Mouse (Mus musculus) bone marrow, adult 2 months (tissue): ENCODE measurements around the gene Slit3.

Experiments used
- CTCF ChIP-seq: fragments of 200-500 bp; IDR thresholded peaks from 2 replicates; pipeline ENCODE4 v1.5.1; 2011; ENCODE audit warnings: low read length, control low read depth; ENCODE audit not compliant: control insufficient read depth, insufficient read depth
- POLR2A ChIP-seq: fragments of 200-500 bp; IDR thresholded peaks from 2 replicates; pipeline ENCODE4 v1.6.1; 2011; ENCODE audit warnings: low read depth, mild to moderate bottlenecking, control low read depth, low read length, borderline replicate concordance; ENCODE audit not compliant: control insufficient read depth

- TF ChIP-seq POLR2A: no peak
- no peak for TF ChIP-seq CTCF
These were observed 7.7 kb upstream of the Slit3 start for GRCm38 (mm10) chr11:35113290-35113689.
